Mouse (Mus musculus) heart, postnatal 4 days (tissue): ENCODE results near the gene Krt4. TPM values are rescaled to one million over a fixed set of nuclear protein-coding genes. Genes with fewer than 3 reads are reported as not detected.
A peak's percentile ranks its signal among the peaks of the same experiment; 100 is the strongest.

ENCODE experiments used
- DNase-seq: peaks from one replicate; pipeline ENCODE4 v3.0.0; 2021
- microRNA-seq, 2 experiments: library from miRNA; unstranded; fragments of <30 nt; microRNA quantifications; one replicate each; pipeline ENCODE4 v1.2.0; 2021 to 2022
- total RNA-seq, 2 experiments: library from RNA; stranded (reverse); gene quantifications; 2 replicates each; pipeline ENCODE4 v1.2.3; 2021

The Krt4 gene
- total RNA-seq, 2 experiments from 2014 or later, result not detected

DNA sequence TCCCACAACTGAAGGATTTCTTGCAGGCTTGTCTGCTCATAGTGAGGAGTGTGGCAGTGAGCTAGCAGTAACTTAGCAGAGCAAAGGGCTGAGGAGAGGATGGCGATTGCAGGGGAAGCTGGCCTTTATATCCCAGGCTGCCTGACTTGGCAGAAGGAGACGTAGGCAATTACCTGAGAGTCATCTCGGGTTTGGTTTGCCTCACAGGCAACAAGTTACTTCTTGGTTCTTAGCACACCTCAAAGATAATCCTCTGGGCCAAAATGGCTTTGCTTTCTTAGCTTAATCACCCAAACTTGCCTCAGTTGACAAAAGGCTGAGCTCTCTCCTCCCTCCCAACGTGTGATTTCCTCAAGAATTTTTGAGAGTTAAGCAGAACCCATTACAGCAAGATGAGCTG, 31.7 kb downstream of the Krt4 start, which contains the start of gene Krt76:
Gene Krt76, minus strand, starts transcription at position 101 of the 400 bp plus-strand sequence.
- no peak for DNase-seq

DNA sequence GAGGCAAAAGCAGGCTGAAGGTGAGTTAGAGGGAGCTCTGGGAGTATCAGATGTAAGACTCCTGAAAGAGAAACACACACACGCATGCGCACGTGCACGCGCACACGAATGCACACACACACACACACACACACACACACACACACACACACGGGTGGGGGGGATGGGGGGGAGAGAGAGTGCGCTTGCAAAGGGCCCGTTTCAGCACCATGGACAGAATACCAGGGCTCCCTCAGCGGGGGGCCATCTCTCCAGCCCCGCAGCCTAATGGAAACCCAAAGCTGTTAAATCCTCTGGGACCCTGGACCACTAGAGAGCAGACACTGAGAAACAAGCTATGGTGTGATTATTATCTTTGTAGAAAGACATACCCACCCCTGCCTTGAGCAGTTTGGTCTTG, 44.8 kb downstream of the Krt4 start:
- peak; percentile 38 for DNase-seq

DNA sequence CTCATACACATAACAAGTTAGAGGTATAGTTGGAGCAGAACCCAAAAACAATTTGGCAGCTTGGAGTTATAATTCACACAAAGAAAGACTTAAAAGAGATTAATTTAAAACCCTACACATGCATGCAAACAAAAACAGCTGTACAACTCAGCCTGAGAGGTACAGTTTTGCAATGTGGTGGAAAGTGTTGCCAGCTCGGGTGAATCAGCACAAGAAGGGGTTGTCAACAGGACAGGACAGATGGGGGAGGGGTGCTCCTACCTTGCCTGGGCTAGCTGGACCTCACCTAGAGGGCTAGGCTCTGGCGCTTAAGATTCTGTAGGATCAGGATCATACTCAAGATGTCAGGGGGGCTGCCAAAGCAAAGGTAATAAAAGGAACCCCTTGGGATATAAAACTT, 46.5 kb downstream of the Krt4 start:
- DNase-seq, result no peak

GRCm38 (mm10) chr15:101874383-101874782, 50.2 kb downstream of the Krt4 start:
- no peak for DNase-seq

- no peak for DNase-seq
Observed at GRCm38 (mm10) chr15:101873231-101873630, 51.3 kb downstream of the Krt4 start.

- no peak for DNase-seq
Observed at GRCm38 (mm10) chr15:101869431-101869830, 55.1 kb downstream of the Krt4 start, which contains the start of gene Krt77. Gene Krt77 (minus strand): TSS chr15:101869705.

Small RNA genes lying within 50 kb of the gene (microRNA-seq; reads per million reads assigned to microRNA genes)
- 0 reads per million in 2 experiments for gene Gm44356

Other genes with a start within 250 kb of the Krt4 start
- gene Krt6b, start 244.4 kb downstream of the Krt4 start, total RNA-seq, result under 1 TPM; 0.33 to 0.34 TPM
- not detected for gene Krt6a, start 230.4 kb downstream of the Krt4 start, total RNA-seq
- gene Krt5, start 211.8 kb downstream of the Krt4 start, total RNA-seq, result not detected
- gene Krt71, start 181.6 kb downstream of the Krt4 start, total RNA-seq, result not detected
- not detected for gene Krt72, start 138.3 kb downstream of the Krt4 start, total RNA-seq
- gene Krt73, start 122.4 kb downstream of the Krt4 start, total RNA-seq, result not detected
- not detected for gene Krt2, start 106.6 kb downstream of the Krt4 start, total RNA-seq
- not detected for gene Krt1, start 73.9 kb downstream of the Krt4 start, total RNA-seq
- not detected for gene Krt77, start 55.0 kb downstream of the Krt4 start, total RNA-seq
- gene Krt76, start 31.8 kb downstream of the Krt4 start, total RNA-seq, result not detected
- gene Krt79, start 15.6 kb upstream of the Krt4 start, total RNA-seq, result under 1 TPM; 0.25 to 0.45 TPM
- gene Krt78, start 29.6 kb upstream of the Krt4 start, total RNA-seq, result under 1 TPM in 1 of 2 experiments, not detected in 1; 0.07 TPM
- gene Krt8, start 79.7 kb upstream of the Krt4 start, total RNA-seq, result 1 to 10 TPM; 6.2 to 6.4 TPM
- gene Krt18, start 103.4 kb upstream of the Krt4 start, total RNA-seq, result 10 to 100 TPM; 14.9 to 15.4 TPM
- 100 to 1,000 TPM; 142 to 145 TPM for gene Eif4b, start 149.0 kb upstream of the Krt4 start, total RNA-seq
- 10 to 100 TPM; 65.8 to 70.3 TPM for gene Tns2, start 175.7 kb upstream of the Krt4 start, total RNA-seq
- 10 to 100 TPM; 19.9 to 22.6 TPM for gene Spryd3, start 211.5 kb upstream of the Krt4 start, total RNA-seq
- 10 to 100 TPM; 10.0 to 12.5 TPM for gene Igfbp6, start 219.6 kb upstream of the Krt4 start, total RNA-seq
- gene Soat2, start 225.8 kb upstream of the Krt4 start, total RNA-seq, result under 1 TPM; 0.11 to 0.17 TPM